Mouse (Mus musculus) kidney, postnatal 36 days (tissue): ENCODE measurements around the gene Tob1.
A peak's percentile ranks its signal among the peaks of the same experiment; 100 is the strongest.

ENCODE experiments used
- DNase-seq, 2 experiments: peaks; one replicate each; pipeline ENCODE4 v3.0.0; 2021 to 2022; ENCODE audit warnings: mixed read lengths in 2 of 2

Tob1 gene

GRCm38 (mm10) chr11:94211124-94211603, at the start of gene Tob1:
Gene Tob1 (plus strand): TSS chr11:94211454.
- DNase-seq = peak; percentile 97 to 99

GRCm38 (mm10) chr11:94161867-94162581, 49.2 kb upstream of the Tob1 start:
- peak; percentile 81 to 85 for DNase-seq

- DNase-seq = peak in 1 of 2 experiments; percentile 11
Measured at GRCm38 (mm10) chr11:94163005-94163767, 48.1 kb upstream of the Tob1 start.

- DNase-seq = peak; percentile 72 to 83
Measured at GRCm38 (mm10) chr11:94165745-94166144, 45.5 kb upstream of the Tob1 start.

DNA sequence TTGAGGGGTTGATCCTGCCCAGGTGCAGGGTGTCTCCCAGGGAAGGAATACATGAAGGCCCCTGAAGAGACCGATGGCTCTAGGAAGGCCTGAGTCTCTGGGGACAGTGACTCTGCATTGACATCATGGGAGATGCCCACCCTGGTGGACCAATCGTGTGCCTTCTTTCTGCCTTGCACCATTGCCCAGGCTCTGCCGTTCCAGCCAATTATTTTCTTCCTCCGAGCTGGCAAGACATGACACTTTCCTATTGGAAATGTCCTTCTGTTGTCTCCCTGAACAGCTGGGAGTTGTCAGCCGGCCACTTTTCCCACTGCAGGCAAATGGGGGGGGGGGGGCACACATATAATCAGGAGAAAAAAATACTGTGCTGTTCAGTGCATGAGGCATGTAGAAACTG, 43.0 kb upstream of the Tob1 start:
- no peak for DNase-seq

GRCm38 (mm10) chr11:94169596-94169995, 41.7 kb upstream of the Tob1 start:
- no peak for DNase-seq

GRCm38 (mm10) chr11:94171691-94172090, 39.6 kb upstream of the Tob1 start:
- peak; percentile 41 to 57 for DNase-seq

GRCm38 (mm10) chr11:94172186-94172585, 39.1 kb upstream of the Tob1 start:
- DNase-seq = peak; percentile 59 to 65

GRCm38 (mm10) chr11:94173726-94174146, 37.5 kb upstream of the Tob1 start:
- no peak for DNase-seq

- no peak for DNase-seq
Measured at GRCm38 (mm10) chr11:94175288-94175687, 36.0 kb upstream of the Tob1 start.

DNA sequence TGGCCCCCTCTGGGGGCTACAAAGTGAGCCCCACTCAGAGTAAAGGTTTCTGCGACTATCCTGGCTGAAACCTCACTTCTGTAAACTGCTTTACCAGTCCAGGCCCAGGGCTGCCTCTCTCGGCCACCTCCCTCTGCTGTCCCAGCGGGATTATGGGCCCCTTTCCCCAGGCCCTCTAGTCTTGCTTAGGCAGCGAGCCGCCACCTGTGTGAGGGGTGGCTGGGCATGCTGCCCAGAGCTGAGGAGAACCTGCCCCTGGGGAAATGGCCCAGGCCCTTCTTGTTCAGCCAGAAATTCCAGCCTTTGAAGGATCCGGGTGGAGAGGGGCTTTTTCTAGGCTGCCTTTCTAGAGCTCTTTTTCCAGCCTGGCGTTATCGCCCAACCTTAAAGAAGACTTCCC, 35.6 kb upstream of the Tob1 start:
- DNase-seq = peak; percentile 42 to 61

DNA sequence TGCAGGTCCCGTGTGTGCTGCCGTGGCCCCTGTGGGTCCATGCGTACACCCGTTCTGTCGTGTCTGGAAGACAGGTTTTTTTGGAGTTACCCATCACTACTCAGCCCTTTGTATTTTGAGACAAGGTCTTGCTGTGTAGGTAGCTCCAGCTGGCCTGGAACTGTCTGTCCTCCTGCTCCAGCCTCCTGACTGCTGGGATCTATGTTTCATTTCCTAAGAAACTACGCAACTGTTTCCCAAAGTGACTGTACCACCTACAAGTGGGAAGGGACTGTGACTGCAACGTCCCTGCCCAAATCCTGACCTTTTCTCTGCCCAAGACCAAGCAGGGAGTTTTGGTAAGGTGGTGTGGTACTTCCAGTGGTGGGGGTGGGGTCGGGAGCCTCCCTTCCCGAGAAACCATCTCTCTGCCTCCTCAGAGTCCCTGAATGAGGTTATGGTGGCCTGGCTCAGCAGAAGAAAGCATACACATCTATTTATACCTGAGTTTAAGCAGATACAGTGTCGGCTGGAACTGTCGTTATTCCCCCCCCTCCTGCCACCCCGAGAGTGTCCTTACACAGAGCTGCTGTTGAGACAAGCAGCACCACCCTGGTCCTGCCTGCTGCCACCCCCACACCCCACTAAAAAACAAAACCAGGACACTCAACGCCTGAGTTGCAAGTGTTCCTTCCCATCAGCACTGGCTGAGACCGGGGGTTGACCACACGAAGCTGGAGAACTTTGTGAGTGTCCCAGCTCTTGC, 33.2 kb upstream of the Tob1 start:
- no peak for DNase-seq

GRCm38 (mm10) chr11:94179768-94180167, 31.5 kb upstream of the Tob1 start:
- DNase-seq = no peak

DNA sequence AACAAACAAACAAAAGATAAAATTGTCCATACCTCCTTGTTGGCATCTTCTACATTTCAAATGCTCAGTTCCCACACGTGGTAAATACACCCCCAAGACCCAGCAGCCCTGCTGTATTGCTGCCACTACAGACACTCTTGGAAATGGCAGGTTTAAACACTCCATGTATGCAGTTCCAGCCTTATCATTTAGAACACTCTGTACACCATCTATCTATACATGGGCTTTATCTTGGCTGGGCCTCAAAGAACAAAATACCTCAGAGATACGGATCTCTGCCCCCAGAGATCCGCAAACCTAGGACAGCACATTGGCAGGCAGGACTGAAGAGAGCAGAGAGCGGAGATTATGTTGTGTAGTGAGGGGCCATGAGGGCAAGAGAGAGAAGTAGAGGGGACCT, 31.1 kb upstream of the Tob1 start:
- DNase-seq = no peak

- DNase-seq = no peak
Measured at GRCm38 (mm10) chr11:94181694-94182093, 29.6 kb upstream of the Tob1 start.

GRCm38 (mm10) chr11:94182711-94183110, 28.5 kb upstream of the Tob1 start:
- no peak for DNase-seq

GRCm38 (mm10) chr11:94183120-94183519, 28.1 kb upstream of the Tob1 start:
- no peak for DNase-seq

- DNase-seq = no peak
Measured at GRCm38 (mm10) chr11:94183671-94184070, 27.6 kb upstream of the Tob1 start.

DNA sequence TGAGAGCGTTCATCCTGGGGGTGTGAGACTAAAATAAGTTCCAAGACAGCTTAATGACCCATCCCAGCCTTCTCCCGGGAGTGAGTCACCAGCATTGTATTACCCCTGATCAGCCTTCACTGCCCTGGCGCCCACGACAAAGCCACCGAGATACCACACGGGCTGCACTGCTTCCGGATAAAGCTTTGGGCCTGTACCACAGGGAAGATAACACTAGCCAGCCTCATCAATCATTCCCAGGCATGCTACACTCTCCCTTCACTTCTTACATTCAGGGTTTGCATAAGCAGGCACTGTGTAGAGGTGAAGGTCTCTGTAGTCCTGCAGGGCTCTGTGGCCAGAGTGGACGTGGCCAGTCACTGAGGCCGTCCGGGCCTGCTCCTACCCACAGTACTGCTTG, 21.7 kb upstream of the Tob1 start:
- DNase-seq = no peak

GRCm38 (mm10) chr11:94190665-94191064, 20.6 kb upstream of the Tob1 start:
- DNase-seq = no peak

GRCm38 (mm10) chr11:94193109-94193508, 18.1 kb upstream of the Tob1 start:
- DNase-seq = peak; percentile 26 to 28

DNA sequence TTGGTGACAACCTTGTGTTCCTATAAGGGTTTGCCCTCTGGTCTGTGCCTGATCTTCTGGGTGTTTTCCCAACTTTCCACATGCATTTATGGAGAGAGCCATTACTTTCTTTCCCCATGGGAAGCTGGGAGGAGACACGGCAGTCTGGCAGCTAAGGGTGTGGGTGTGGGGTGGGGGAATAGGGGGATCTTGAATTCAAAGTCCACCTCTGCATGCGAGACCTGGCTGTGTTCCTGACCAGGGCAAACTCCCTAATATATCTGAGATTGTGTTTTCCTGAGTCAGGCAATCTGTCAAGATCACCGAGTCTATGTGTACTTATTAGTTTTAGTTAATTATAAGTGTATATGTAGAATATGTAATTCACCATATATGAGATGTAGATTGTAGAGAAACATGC, 14.9 kb upstream of the Tob1 start:
- DNase-seq = peak; percentile 61 to 67

DNA sequence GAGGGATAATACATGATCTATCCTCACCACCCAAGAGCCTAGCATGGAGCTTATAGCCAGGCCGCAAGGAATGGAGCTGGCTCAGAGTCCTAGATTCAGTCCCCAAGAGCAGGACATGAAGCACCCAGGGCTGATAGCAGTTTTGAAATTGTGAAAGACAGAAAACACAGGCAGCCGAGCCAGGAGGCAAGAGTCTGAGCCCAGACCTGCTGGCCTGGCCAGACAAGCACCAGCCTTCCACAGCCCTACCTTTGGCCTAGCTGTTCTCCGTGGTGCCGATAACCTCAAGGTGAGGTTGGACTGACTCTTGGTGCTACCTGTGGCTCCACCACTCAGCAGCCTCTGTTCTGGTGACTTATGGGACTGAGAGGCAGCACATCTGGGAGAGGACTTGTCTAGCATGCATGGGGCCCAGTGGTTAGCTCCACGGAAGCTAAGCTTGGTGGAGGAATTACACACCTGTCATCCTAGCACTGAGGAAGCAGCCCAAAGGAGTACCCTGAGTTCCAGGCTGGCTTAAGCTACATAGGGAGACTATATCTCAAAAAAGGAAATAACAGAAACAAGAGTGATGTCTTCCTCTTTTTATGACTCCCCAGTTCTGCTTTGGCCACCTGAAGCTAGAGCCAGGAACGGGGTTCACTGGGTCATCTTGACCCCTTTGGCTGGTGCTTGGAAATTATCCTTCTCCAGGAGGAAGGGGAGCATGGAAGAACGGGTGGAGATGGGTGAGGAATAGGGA, 12.7 kb upstream of the Tob1 start:
- no peak for DNase-seq
